Mouse (Mus musculus): ENCODE data around the gene Sec62.

Sec62 gene

GRCm38 (mm10) chr3:30792737-30793402, at the start of gene Sec62:
Gene Sec62 (plus strand): TSS chr3:30792875.
- peak; percentile 89 for DNase-seq (ENCODE audit: low spot score)

GRCm38 (mm10) chr3:30742891-30743290, 49.8 kb upstream of the Sec62 start:
- no peak for DNase-seq (ENCODE audit: low spot score)

- no peak for DNase-seq (ENCODE audit: low spot score)
These were observed 46.7 kb upstream of the Sec62 start, which contains the start of gene Samd7 for GRCm38 (mm10) chr3:30746006-30746405. Gene Samd7 (plus strand): TSS chr3:30746293.

- DNase-seq (ENCODE audit: low spot score) = no peak
These were observed 44.4 kb upstream of the Sec62 start for GRCm38 (mm10) chr3:30748316-30748715.

GRCm38 (mm10) chr3:30754696-30755095, 38.0 kb upstream of the Sec62 start:
- no peak for DNase-seq (ENCODE audit: low spot score)

GRCm38 (mm10) chr3:30764877-30765276, 27.8 kb upstream of the Sec62 start:
- no peak for DNase-seq (ENCODE audit: low spot score)

- DNase-seq (ENCODE audit: low spot score) = no peak
These were observed 27.2 kb upstream of the Sec62 start for GRCm38 (mm10) chr3:30765311-30766027.

GRCm38 (mm10) chr3:30766177-30766576, 26.5 kb upstream of the Sec62 start:
- no peak for DNase-seq (ENCODE audit: low spot score)

GRCm38 (mm10) chr3:30767271-30767670, 25.4 kb upstream of the Sec62 start:
- no peak for DNase-seq (ENCODE audit: low spot score)

- peak; percentile 7 for DNase-seq (ENCODE audit: low spot score)
These were observed 22.7 kb upstream of the Sec62 start for GRCm38 (mm10) chr3:30769755-30770515.

- DNase-seq (ENCODE audit: low spot score) = no peak
These were observed 21.1 kb upstream of the Sec62 start for GRCm38 (mm10) chr3:30771560-30771959.

GRCm38 (mm10) chr3:30772631-30773030, 20.0 kb upstream of the Sec62 start:
- DNase-seq (ENCODE audit: low spot score) = no peak

- no peak for DNase-seq (ENCODE audit: low spot score)
These were observed 18.0 kb upstream of the Sec62 start for GRCm38 (mm10) chr3:30774677-30775076.

GRCm38 (mm10) chr3:30777984-30778383, 14.7 kb upstream of the Sec62 start:
- DNase-seq (ENCODE audit: low spot score) = no peak

- no peak for DNase-seq (ENCODE audit: low spot score)
These were observed 4.1 kb upstream of the Sec62 start for GRCm38 (mm10) chr3:30788531-30788930.

- DNase-seq (ENCODE audit: low spot score) = peak; percentile 77
These were observed 937 bp downstream of the Sec62 start for GRCm38 (mm10) chr3:30793403-30794221.

- DNase-seq (ENCODE audit: low spot score) = no peak
These were observed 9.5 kb downstream of the Sec62 start for GRCm38 (mm10) chr3:30802171-30802570.

- peak; percentile 51 for DNase-seq (ENCODE audit: low spot score)
These were observed 20.2 kb downstream of the Sec62 start for GRCm38 (mm10) chr3:30812881-30813280.

- no peak for DNase-seq (ENCODE audit: low spot score)
These were observed 26.0 kb downstream of the Sec62 start for GRCm38 (mm10) chr3:30818630-30819125.

GRCm38 (mm10) chr3:30822163-30822562, 29.5 kb downstream of the Sec62 start:
- DNase-seq (ENCODE audit: low spot score) = no peak

- DNase-seq (ENCODE audit: low spot score) = no peak
These were observed 33.4 kb downstream of the Sec62 start for GRCm38 (mm10) chr3:30826069-30826468.
